Mouse (Mus musculus): ENCODE measurements around the gene Lhfpl3.

Lhfpl3 gene

DNA sequence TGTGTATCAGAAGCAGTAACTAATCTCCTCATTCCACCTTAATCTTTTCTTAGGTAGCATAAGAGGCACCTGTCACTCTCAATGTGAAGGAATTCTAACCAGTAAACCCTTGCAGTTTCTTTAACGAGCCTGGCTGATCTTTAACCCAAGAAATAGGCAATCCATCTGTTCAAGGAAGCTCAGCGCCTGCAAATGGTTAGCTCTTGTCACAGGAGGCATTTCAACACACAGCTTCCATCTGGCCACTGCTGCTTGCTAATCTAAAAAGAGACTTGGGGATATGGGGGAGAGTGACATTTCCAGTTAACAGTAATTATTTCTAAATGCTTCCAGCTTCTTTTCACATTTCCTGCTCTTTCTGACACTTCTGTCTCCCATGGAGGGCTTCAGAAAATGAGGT, 182.9 kb downstream of the Lhfpl3 start:
- in situ Hi-C loops (cut with MboI), result no loop called here

GRCm38 (mm10) chr5:22943306-22943705, 197.4 kb downstream of the Lhfpl3 start:
- in situ Hi-C loops (cut with MboI), result no loop called here

DNA sequence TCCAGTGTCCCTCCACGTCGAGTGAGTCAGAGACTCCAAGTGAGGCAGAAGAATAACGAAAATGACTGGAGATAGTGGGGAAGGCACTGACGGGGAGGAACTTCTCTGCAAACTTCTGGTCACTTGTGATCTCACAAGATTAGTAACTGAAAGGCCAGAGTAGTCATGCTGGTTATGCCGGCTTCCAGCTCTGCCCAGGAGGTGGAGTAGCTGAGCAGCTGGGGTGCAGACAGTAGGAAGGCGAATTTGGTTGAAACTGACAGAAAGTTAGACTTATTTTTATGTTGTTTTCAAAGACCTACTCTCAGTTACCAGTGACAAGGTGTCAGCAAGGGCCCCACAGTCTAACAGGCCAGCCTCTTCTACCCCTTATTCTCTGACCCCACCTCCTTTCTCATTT, 217.4 kb downstream of the Lhfpl3 start:
- in situ Hi-C loops (cut with MboI), result no loop called here

GRCm38 (mm10) chr5:22986771-22987170, 240.9 kb downstream of the Lhfpl3 start:
- in situ Hi-C loops (cut with MboI), result no loop called here

- in situ Hi-C loops (cut with MboI), result no loop called here
These were observed 254.0 kb downstream of the Lhfpl3 start for GRCm38 (mm10) chr5:22999811-23000210.

GRCm38 (mm10) chr5:23003123-23003797, 257.4 kb downstream of the Lhfpl3 start:
- in situ Hi-C loops (cut with MboI), result no loop called here

DNA sequence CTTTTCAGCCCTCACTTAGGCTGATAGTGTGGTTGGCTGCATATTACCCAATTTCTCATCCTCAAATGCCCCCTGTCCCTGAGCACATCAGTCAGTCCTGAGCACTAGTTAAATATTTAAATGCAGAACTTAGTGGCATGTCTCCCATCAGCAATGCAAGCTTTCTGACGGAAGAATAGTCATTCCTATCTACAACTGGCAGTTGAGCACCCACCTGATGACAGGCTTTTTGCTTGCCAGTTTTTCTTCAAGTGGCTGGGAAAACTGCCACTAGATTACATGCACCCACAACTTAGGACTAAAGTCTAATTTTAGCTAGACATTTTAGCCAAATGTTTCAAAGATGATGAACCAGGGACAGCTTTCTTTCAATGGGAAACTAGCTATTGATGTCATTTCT, 260.3 kb downstream of the Lhfpl3 start:
- in situ Hi-C loops (cut with MboI), result no loop called here

DNA sequence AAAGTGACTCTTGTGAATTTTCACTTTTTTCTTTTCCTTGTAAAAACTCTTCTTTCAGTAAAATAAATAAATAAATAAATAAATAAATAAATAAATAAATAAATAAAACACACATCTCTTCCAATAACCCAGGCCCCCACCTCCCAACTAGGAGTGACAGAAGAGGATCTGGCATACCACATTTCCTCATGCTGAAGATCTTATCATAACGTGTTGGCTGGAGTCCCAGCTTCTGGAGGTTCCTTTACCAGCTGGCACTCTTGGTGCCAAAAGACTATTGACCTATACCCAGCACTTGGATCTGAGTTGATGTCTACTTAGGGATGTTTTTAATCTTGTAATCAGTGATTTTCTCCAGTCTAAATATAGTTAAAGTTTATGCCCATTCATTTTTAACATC, 264.6 kb downstream of the Lhfpl3 start:
- in situ Hi-C loops (cut with MboI), result no loop called here

DNA sequence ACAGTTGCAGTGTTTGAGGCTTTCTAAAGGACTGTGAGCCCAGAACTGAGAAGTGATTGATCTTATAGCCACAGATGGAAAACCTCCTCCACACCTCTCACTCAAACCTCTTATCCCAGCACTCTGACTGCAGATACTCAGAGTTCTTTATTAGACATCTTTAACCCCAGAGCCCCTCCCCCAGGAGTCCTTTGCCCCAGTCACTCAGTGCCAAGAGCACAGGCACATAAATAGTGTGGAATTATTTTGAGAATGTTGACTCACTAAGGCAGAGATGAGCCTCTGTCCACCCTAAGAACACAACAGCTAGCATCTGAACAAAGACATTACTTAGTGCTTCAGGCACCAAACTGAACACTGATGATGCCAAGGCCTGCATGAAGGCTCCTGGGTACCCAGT, 268.1 kb downstream of the Lhfpl3 start:
- in situ Hi-C loops (cut with MboI), result no loop called here

DNA sequence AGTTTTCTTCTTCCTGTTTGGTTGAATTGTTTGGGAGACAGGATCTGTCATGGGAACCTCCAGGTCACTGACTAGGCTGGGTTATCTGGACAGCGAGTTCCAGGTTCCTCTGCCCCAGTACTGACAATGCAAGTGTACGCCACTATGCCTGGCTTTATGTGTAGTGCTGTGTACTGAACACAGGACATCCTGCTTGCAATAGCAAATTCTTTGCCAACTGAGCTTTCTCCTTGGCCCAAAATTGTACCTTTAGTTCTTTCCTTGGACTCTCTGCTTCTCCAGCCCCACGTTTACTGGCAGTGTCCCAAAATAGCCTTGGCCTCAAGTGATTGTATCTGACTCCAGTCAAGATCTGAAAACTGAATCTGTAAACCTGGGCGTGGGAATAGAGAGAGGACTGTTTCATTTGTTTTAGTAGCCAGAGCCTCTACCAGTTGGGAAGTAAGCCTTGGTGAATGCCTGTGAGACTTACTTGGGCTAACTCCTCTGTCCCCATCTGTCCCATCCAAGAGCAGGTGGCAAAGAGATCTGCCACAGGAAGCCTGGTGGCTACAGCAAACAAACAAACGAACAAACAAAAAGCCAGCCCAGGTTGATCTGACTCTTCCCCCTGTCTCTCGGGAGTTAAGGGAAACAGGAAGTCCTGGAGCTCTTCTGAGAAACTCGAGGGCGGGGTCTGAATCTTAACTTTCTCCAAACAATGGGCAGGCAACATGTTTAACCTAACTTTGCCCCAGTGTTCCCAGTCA, 269.9 kb downstream of the Lhfpl3 start:
- in situ Hi-C loops (cut with MboI), result no loop called here

DNA sequence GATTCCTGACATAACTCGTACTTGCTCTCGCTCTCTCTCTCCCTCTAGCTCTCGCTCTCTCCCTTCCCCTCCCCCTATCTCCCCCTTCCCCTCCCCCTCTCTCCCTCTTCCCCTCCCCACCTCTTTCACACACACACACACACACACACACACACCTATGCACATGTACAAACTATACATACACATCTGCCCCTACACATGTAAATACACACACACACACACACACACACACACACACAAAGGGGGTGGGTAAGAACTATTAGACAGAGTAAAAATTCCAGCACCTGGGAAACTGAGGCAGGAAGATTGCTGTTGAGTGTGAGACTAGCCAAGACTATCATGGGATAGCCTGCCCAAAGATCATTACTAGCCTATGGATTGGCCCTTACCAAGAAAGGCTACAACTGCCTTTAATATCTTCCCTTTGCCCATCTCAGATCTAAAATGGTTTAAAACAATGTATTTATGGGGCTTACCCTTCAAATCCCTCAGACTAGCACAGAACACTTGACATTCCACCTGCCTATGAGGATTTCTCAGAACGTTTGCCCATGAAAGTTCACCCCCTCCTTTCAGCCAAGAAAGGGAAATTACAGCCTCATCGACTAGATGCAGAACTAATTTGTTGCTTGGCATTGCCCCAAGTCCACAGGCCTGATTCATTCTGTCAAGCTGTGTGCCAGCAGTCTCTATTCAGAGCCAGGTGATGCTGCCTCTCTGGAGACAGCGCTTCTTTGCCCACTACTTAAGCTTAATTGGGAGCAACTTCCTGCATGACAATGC, 289.3 kb downstream of the Lhfpl3 start:
- in situ Hi-C loops (cut with MboI), result no loop called here

GRCm38 (mm10) chr5:23035727-23036029, 289.8 kb downstream of the Lhfpl3 start:
- in situ Hi-C loops (cut with MboI), result no loop called here

GRCm38 (mm10) chr5:23040429-23040828, 294.6 kb downstream of the Lhfpl3 start:
- in situ Hi-C loops (cut with MboI), result no loop called here

- in situ Hi-C loops (cut with MboI), result no loop called here
These were observed 297.0 kb downstream of the Lhfpl3 start for GRCm38 (mm10) chr5:23042862-23043261.

- in situ Hi-C loops (cut with MboI), result no loop called here
These were observed 303.3 kb downstream of the Lhfpl3 start for GRCm38 (mm10) chr5:23049083-23049663.

DNA sequence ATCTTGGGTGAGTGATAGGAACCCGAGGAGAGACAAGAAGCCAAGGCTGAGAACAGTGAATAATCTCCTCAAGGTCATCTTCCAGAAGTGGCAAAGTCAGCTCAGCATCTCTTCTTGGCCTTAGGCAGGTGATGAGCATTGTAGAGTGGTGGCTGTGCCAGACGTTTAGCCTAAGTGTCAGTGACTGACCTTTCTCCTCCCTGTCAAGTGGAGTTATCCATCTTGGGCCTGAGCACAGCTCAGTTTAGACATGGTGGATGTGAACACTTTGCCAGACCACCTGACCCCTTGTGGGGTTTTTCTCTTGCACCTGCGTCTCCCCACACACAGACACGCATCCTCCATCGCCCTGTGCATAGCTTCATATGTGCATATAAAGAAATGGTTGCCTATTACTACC, 305.6 kb downstream of the Lhfpl3 start:
- in situ Hi-C loops (cut with MboI), result no loop called here

DNA sequence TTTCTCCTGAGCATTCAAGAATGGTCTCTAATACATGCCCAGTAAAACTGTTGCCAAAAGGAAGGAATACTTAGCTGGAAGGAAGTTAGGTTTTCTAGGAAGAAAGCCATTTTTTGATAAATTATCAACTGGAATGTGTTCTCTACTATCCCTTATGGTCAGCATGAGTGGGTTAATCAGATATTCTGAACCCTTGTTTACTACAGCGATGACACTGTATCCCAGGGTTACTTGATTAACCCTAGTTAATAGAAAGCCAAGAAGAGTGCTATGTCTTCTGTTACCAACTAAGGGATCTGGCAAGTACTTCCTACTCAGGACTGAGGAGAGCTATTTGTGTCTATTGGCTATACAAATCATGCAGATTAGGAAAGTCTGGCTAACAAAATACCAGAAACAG, 349.0 kb downstream of the Lhfpl3 start:
- in situ Hi-C loops (cut with MboI), result no loop called here

DNA sequence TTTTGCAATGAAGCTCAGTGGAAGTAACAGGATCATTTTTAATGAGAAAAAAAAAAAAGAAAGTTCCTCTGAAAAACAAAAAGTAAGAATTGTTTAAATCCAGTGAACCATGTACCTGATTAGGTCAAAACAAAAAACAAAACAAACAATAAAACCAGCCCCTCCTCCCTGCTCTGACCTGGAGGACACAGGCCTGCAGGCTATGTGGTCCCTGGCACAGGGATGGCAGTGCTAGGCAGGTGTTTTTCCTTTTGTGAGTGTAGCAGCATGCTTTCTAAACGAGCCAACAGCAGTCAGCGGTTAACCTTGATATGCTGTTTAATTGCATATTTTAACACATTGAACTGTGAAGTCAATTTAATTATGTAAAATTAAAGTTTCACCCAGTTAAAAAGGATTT, 360.7 kb downstream of the Lhfpl3 start:
- in situ Hi-C loops (cut with MboI), result no loop called here

- in situ Hi-C loops (cut with MboI), result no loop called here
These were observed 365.4 kb downstream of the Lhfpl3 start for GRCm38 (mm10) chr5:23111307-23111706.

GRCm38 (mm10) chr5:23114249-23114648, 368.4 kb downstream of the Lhfpl3 start:
- in situ Hi-C loops (cut with MboI), result no loop called here

DNA sequence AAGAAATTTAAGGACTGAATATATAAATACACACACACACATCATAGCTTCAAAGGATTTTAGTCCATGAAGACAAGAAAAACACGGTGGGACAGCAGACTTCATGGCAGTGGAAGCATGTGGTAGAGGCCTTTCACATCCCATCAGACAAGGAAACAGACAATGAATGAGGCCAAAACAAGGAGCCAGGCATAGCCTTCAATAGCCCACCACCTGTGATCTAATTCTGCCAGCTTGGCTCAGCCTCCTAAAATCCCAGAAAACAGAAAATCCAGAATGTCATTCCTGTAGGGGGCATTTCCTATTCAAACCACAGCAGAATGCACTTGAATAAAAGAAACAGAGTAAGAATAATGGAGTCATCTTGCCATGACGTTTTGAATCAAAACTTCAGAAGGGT, 381.0 kb downstream of the Lhfpl3 start:
- in situ Hi-C loops (cut with MboI), result no loop called here

GRCm38 (mm10) chr5:23140183-23140921, 394.5 kb downstream of the Lhfpl3 start:
- in situ Hi-C loops (cut with MboI), result no loop called here
